Mouse (Mus musculus) cerebellum, adult 2 months (tissue): ENCODE results near the gene Rbms3.

Experiments used
- CTCF ChIP-seq: fragments of 200-500 bp; IDR thresholded peaks from 2 replicates; pipeline ENCODE4 v1.5.1; 2011; ENCODE audit warnings: low read depth, mild to moderate bottlenecking, control low read depth, low read length, moderate library complexity, borderline replicate concordance; ENCODE audit not compliant: insufficient read depth
- POLR2A ChIP-seq: fragments of 200-500 bp; IDR thresholded peaks from 2 replicates; pipeline ENCODE4 v1.6.1; 2011; ENCODE audit warnings: low read length, control low read depth, borderline replicate concordance; ENCODE audit not compliant: insufficient read depth

- TF ChIP-seq POLR2A: no peak
- TF ChIP-seq CTCF: no peak
These were observed 755.8 kb downstream of the Rbms3 start for GRCm38 (mm10) chr9:116873976-116874320.
